Mouse (Mus musculus) monocyte, adult 5-6 weeks (primary cell): Measurements from ENCODE around the gene Sh3kbp1. TPM values are rescaled to one million over a fixed set of nuclear protein-coding genes. Genes with fewer than 3 reads are reported as not detected.
A peak's percentile ranks its signal among the peaks of the same experiment; 100 is the strongest.

Source experiments
- ATAC-seq: fragments of 153-309, 156-312 bp; replicated peaks from 2 replicates; pipeline ENCODE4 v1.8.0; 2017; ENCODE audit warnings: mild to moderate bottlenecking; ENCODE audit not compliant: low TSS enrichment, insufficient number of reproducible peaks, severe bottlenecking, poor library complexity, low FRiP score
- total RNA-seq: library from RNA; stranded (forward); fragments of 200-1000, 200-491, 200-594 nt; gene quantifications from 3 replicates; pipeline ENCODE4 v1.2.3, GENCODE M21; 2017

Sh3kbp1 gene
- total RNA-seq, 1 experiment from 2014 or later, result 169 TPM

- ATAC-seq, result no peak
Observed at GRCm38 (mm10) chrX:159790516-159790915, 163.4 kb downstream of the Sh3kbp1 start.

- no peak for ATAC-seq
Observed at GRCm38 (mm10) chrX:159795603-159796002, 168.5 kb downstream of the Sh3kbp1 start.

- ATAC-seq, result no peak
Observed at GRCm38 (mm10) chrX:159804371-159804770, 177.3 kb downstream of the Sh3kbp1 start.

GRCm38 (mm10) chrX:159809510-159809909 is 182.4 kb downstream of the Sh3kbp1 start:
- ATAC-seq, result no peak

- no peak for ATAC-seq
Observed at GRCm38 (mm10) chrX:159810469-159810868, 183.4 kb downstream of the Sh3kbp1 start.

- no peak for ATAC-seq
Observed at GRCm38 (mm10) chrX:159817508-159817907, 190.4 kb downstream of the Sh3kbp1 start.

GRCm38 (mm10) chrX:159828135-159828534 is 201.1 kb downstream of the Sh3kbp1 start:
- no peak for ATAC-seq

- ATAC-seq, result 0 out of 2 replicates have a peak, but pooled peaks have one; percentile 35
Observed at GRCm38 (mm10) chrX:159829192-159829852, 202.2 kb downstream of the Sh3kbp1 start.

GRCm38 (mm10) chrX:159831176-159831575 is 204.1 kb downstream of the Sh3kbp1 start:
- no peak for ATAC-seq

GRCm38 (mm10) chrX:159835239-159835638 is 208.2 kb downstream of the Sh3kbp1 start:
- ATAC-seq, result peak; percentile 66; the same call in 1 of the 2 replicates

- peak; percentile 90 for ATAC-seq
Observed at GRCm38 (mm10) chrX:159837379-159837778, 210.3 kb downstream of the Sh3kbp1 start.

- no peak for ATAC-seq
Observed at GRCm38 (mm10) chrX:159839786-159840185, 212.7 kb downstream of the Sh3kbp1 start.

GRCm38 (mm10) chrX:159840225-159840624 is 213.2 kb downstream of the Sh3kbp1 start:
- ATAC-seq, result no peak

GRCm38 (mm10) chrX:159850722-159851121 is 223.7 kb downstream of the Sh3kbp1 start:
- ATAC-seq, result no peak

GRCm38 (mm10) chrX:159856866-159857265 is 229.8 kb downstream of the Sh3kbp1 start:
- ATAC-seq, result no peak

GRCm38 (mm10) chrX:159858126-159858525 is 231.1 kb downstream of the Sh3kbp1 start:
- ATAC-seq, result no peak

GRCm38 (mm10) chrX:159860841-159861530 is 233.9 kb downstream of the Sh3kbp1 start:
- ATAC-seq, result no peak

- ATAC-seq, result no peak
Observed at GRCm38 (mm10) chrX:159867660-159868059, 240.6 kb downstream of the Sh3kbp1 start.

GRCm38 (mm10) chrX:159872521-159872920 is 245.4 kb downstream of the Sh3kbp1 start:
- no peak for ATAC-seq

- no peak for ATAC-seq
Observed at GRCm38 (mm10) chrX:159877770-159878169, 250.7 kb downstream of the Sh3kbp1 start.
